Mouse (Mus musculus) neural tube, embryonic 11.5 days (tissue): ENCODE results near the gene St8sia1. TPM values are rescaled to one million over a fixed set of nuclear protein-coding genes. Genes with fewer than 3 reads are reported as not detected.

Experiments used
- ATAC-seq: fragments of 200-750 bp; cut with Nextera tagmentation; 2 replicates; pipeline ENCODE4 v1.8.0; 2017; ENCODE audit warnings: moderate number of reproducible peaks, mild to moderate bottlenecking, moderate TSS enrichment, moderate library complexity; ENCODE audit not compliant: insufficient read depth, low FRiP score, low TSS enrichment
- DNase-seq: peaks from one replicate; pipeline ENCODE4 v3.0.0-alpha.2; 2015; ENCODE audit warnings: low spot score
- H3K27ac ChIP-seq: fragments of 300-500 bp; sonication (generic); 2 replicates; pipeline ENCODE4 v1.5.1; 2014; ENCODE audit warnings: low read depth, mild to moderate bottlenecking, low read length
- H3K27me3 ChIP-seq: fragments of 300-500 bp; sonication (generic); 2 replicates; pipeline ENCODE4 v1.6.1; 2014; ENCODE audit warnings: mild to moderate bottlenecking, low read length, mixed read lengths; ENCODE audit not compliant: control insufficient read depth, insufficient read depth
- H3K36me3 ChIP-seq: fragments of 300-500 bp; sonication (generic); 2 replicates; pipeline ENCODE4 v1.6.1; 2014; ENCODE audit warnings: mild to moderate bottlenecking, low read length, moderate library complexity, mixed read lengths; ENCODE audit not compliant: control insufficient read depth, insufficient read depth
- H3K4me1 ChIP-seq: fragments of 300-500 bp; sonication (generic); 2 replicates; pipeline ENCODE4 v1.6.1; 2014; ENCODE audit warnings: low read length, mixed read lengths; ENCODE audit not compliant: control insufficient read depth, insufficient read depth
- H3K4me2 ChIP-seq: fragments of 300-500 bp; sonication (generic); 2 replicates; pipeline ENCODE4 v1.6.1; 2014; ENCODE audit warnings: low read depth, mild to moderate bottlenecking, moderate library complexity
- H3K4me3 ChIP-seq: fragments of 300-500 bp; sonication (generic); 2 replicates; pipeline ENCODE4 v1.5.1; 2014; ENCODE audit warnings: low read depth, low read length
- H3K9ac ChIP-seq: fragments of 300-500 bp; sonication (generic); 2 replicates; pipeline ENCODE4 v1.6.1; 2014; ENCODE audit warnings: mild to moderate bottlenecking, low read length
- H3K9me3 ChIP-seq: fragments of 300-500 bp; sonication (generic); 2 replicates; pipeline ENCODE4 v1.6.1; 2016; ENCODE audit warnings: low read length; ENCODE audit not compliant: control insufficient read depth
- WGBS: fragments of 180-500 bp; shearing (Covaris S2); extraction: QIAGEN DNeasy Blood & Tissue Kit; methylation state at CpG from one replicate; pipeline ENCODE4 v1.1.7; 2014; 5-methylcytosine and 5-hydroxymethylcytosine counted together
- polyA plus RNA-seq: library from polyadenylated mRNA; unstranded; fragments of >200 nt; fragmentation: Nextera tagmentation; extraction: Ambion mirVana; gene quantifications from 2 replicates; pipeline ENCODE4 v1.2.1, GENCODE M21; 2014

The St8sia1 gene
- polyA plus RNA-seq, 1 experiment from 2014 or later: 10.6 TPM

DNA sequence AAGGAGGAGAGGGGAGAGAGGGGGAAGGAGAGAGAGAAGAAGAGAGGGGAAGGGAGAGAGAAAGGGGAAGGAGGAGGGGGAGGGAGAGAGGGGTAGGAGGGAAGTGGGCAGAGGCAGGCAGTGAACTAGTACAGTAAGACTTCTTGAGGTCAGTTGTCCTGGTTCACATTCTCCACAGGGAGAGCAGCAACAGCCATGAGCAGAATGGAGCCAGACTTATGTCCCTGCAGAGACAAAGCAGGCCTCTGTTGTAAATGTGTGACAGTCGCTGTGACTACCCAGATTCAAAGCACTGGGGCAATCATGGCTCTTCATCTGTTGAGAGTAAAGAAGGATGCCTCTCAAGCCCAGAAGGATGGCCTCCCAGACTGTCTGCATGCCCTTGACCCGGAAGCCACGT, 132.5 kb downstream of the St8sia1 start:
- Histone ChIP-seq H3K27ac (no peak overlapping the region), H3K27me3 (no peaks in the 10 kb centered on the region), H3K4me3 (no peak overlapping the region), H3K9me3 (no peaks in the 10 kb centered on the region), H3K4me2 (no peak overlapping the region), H3K36me3 (no peaks in the 10 kb centered on the region), H3K4me1 (no peaks in the 10 kb centered on the region; the same call in 1 of the 2 replicates), H3K9ac (no peak overlapping the region)
- WGBS: 85% methylated on average over 3 of the region's 3 CpGs
- no peak for DNase-seq
- no peak for ATAC-seq

DNA sequence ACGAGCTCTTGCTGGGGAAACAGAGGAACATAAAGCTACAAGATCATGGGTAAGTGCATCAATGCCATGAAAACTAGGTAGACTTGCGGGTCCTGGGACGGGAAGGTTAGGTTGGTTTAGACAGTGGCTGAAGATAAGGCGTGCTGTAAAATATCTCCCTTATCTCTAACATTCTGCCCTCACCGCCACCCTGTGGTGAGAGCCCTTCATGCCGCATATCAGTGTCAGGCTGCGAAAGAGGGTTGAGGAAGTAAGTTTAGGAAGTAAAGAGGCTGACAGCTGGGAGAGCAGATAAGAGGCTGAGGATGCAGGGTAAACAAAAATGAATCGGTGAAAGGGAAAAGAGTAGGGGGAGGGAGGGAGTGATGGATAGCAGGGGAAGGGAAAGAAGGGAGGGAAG, 133.0 kb downstream of the St8sia1 start:
- Histone ChIP-seq H3K27ac (no peak overlapping the region), H3K4me3 (no peak overlapping the region), H3K27me3 (no peaks in the 10 kb centered on the region), H3K4me2 (no peak overlapping the region), H3K9ac (no peak overlapping the region), H3K36me3 (no peaks in the 10 kb centered on the region), H3K4me1 (no peaks in the 10 kb centered on the region; the same call in 1 of the 2 replicates), H3K9me3 (no peaks in the 10 kb centered on the region)
- DNase-seq: no peak
- no peak for ATAC-seq
- WGBS: 61% methylated on average over 8 of the region's 8 CpGs

DNA sequence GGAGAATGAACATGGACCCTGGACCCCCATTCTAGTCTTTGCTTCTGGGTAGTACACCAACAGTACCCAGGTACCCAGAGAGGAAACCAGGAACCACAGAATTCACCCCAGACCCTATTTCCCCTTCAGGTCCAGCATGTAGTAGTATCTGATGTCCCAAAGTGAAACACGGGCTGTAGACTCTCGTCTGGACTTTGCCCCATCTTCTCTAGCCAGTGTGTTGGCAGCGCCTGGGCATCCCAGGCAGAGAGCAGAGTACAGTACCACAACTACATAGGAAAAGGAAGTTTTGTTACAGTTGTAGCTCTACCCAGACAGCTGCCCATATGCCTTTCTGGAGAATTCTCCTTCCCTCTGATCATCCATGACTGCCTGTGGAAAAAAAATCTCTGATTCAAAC, 134.0 kb downstream of the St8sia1 start:
- Histone ChIP-seq H3K36me3 (no peaks in the 10 kb centered on the region), H3K4me3 (no peak overlapping the region), H3K27ac (no peak overlapping the region), H3K9me3 (no peaks in the 10 kb centered on the region), H3K4me1 (no peaks in the 10 kb centered on the region), H3K9ac (no peak overlapping the region), H3K4me2 (no peak overlapping the region), H3K27me3 (no peaks in the 10 kb centered on the region)
- no peak for DNase-seq
- WGBS: 94% methylated on average over 3 of the region's 3 CpGs
- no peak for ATAC-seq

DNA sequence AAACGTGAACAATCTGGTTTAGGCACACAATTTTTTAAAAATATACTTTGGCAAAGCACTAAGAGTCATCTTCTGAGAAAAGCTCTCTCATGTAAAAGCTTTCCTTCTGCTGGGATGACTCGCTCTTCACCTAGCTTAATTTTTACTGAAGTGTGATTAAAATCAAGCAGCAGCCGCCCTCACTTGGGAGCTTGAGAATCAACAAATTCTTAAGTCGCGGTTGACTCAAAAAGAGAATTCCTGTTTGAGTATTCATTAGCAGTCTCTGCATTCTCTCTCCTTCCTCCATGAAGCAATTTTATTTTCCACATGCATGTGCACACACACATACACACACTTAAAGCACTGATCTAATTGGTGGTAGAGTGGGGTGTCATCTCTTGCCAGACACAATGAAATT, 138.8 kb downstream of the St8sia1 start:
- 91% methylated on average over 5 of the region's 5 CpGs for WGBS
- no peaks in the 10 kb centered on the region for H3K4me1 ChIP-seq
- no peak overlapping the region for H3K4me2 ChIP-seq
- no peak overlapping the region for H3K27ac ChIP-seq
- no peak overlapping the region for H3K9ac ChIP-seq
- ATAC-seq (no peak), DNase-seq (no peak)
- no peaks in the 10 kb centered on the region for H3K36me3 ChIP-seq
- H3K9me3 ChIP-seq: no peaks in the 10 kb centered on the region
- H3K27me3 ChIP-seq: no peaks in the 10 kb centered on the region
- H3K4me3 ChIP-seq: no peak overlapping the region

DNA sequence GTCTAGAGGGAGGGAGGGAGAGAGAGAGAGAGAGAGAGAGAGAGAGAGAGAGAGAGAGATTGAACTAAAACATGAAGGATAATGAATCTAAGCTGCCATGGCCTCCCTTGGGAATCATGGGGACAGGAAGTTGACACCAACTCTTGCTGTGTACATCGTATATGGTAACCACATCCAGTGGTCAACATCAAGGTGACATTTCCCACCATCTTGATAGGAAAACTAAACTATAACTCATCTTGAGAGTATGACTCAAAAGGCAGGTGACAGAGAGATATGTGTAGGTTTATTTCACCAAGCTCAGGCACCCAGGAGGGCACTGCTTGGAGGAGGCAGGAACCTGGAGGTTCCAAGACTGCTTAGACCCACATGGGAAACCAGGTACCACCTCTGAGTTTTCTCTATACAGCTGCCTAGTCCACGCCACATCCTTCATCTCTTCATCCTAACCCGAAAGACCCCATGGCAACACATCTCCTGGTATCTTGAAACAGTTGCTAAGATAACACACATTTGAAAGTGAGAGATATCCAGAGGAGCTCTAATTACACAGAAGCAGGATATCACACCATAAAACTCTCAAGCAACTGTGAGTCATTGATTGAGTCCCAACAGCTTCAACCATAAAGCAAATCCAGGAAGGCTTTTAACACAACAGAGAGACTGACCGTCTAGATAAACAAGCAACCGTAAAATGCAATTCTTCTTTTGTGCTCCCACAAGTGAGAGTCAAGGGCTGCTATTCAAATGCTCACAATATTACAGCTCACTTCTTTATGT, 141.1 kb downstream of the St8sia1 start:
- no peaks in the 10 kb centered on the region for H3K4me1 ChIP-seq
- no peaks in the 10 kb centered on the region for H3K36me3 ChIP-seq
- 46% methylated on average over 5 of the region's 5 CpGs for WGBS
- ATAC-seq (no peak), DNase-seq (no peak)
- H3K9ac ChIP-seq: no peak overlapping the region
- no peak overlapping the region for H3K4me3 ChIP-seq
- no peaks in the 10 kb centered on the region for H3K9me3 ChIP-seq
- no peak overlapping the region for H3K27ac ChIP-seq
- no peaks in the 10 kb centered on the region for H3K27me3 ChIP-seq
- no peak overlapping the region for H3K4me2 ChIP-seq

DNA sequence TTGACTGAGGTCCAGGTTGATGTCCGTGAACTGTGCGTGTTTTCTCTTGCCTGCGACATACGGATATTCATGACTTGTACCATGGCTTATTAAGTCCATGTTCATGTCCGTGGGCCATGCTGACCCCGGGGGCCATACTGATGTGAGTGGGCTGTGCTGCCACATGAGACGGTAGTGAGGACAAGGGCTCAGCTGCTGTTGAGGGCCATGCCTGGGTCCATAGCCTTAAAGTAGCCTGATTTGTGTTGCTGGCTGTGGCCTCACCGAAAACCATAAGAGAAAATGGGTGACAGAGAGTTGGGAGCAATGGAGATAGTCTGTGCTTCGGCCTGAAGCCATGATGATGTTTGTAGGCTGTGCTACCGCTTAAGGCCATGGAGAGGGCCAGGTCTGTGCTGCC, 145.9 kb downstream of the St8sia1 start:
- Histone ChIP-seq H3K36me3 (no peaks in the 10 kb centered on the region), H3K9me3 (no peaks in the 10 kb centered on the region), H3K27ac (no peak overlapping the region), H3K9ac (no peak overlapping the region), H3K4me2 (no peak overlapping the region), H3K4me3 (no peak overlapping the region), H3K4me1 (no peaks in the 10 kb centered on the region; the same call in 1 of the 2 replicates), H3K27me3 (no peaks in the 10 kb centered on the region)
- ATAC-seq (no peak), DNase-seq (no peak)
- 95% methylated on average over 10 of the region's 10 CpGs for WGBS

DNA sequence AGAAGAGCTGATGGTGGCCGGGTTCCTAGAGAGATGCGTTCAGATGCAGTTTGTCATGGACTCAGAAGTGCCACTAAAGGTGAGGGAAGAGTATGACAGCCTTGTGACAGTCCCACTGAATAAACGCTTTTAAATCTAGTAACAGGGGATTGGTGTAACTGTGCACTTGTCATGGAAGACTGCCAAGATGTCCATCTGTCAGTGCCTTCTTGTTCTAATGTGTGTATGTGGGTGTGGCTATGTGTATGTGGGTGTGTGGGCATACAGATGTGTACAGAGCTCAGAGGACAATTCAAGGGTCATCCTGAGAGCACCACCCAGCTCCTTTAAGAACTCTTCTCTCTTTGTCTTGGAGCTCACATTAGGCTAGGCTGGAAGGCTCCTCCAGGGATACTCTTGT, 148.7 kb downstream of the St8sia1 start:
- WGBS: 84% methylated on average over 3 of the region's 3 CpGs
- no peaks in the 10 kb centered on the region; the same call in 1 of the 2 replicates for H3K4me1 ChIP-seq
- no peak overlapping the region for H3K4me3 ChIP-seq
- no peak overlapping the region for H3K27ac ChIP-seq
- H3K9ac ChIP-seq: no peak overlapping the region
- ATAC-seq (no peak), DNase-seq (no peak)
- H3K9me3 ChIP-seq: no peaks in the 10 kb centered on the region
- H3K27me3 ChIP-seq: no peaks in the 10 kb centered on the region
- H3K36me3 ChIP-seq: no peaks in the 10 kb centered on the region
- no peak overlapping the region for H3K4me2 ChIP-seq

DNA sequence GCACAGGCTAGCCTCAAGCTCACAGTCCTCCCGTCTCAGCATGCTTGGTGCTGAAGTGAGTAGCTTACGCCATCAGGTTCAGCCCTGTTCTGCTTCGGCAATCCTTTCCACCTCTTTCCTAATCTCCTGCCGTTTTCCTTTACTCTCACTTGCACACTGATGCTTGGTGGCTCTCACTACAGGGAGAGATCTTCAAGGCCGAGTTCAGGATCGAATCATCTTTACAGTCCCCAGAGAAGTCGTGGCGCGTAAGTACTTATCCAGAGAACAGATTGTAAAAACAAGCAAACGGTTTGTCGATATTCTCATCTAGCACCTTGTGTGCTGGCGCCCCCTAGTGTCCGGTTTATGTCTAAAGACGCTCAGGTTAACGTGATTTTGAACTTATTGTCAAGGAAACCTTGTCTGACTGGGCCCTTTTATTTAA, 149.7 kb downstream of the St8sia1 start:
- peak; percentile 92 for DNase-seq
- no peak overlapping the region for H3K27ac ChIP-seq
- H3K9ac ChIP-seq: peak overlapping the region; percentile 57
- no peaks in the 10 kb centered on the region; the same call in 1 of the 2 replicates for H3K4me1 ChIP-seq
- H3K4me3 ChIP-seq: peak overlapping the region; percentile 21
- ATAC-seq: peak; percentile 51; the same call in 1 of the 2 replicates
- 8% methylated on average over 15 of the region's 15 CpGs for WGBS
- H3K4me2 ChIP-seq: peak overlapping the region; percentile 47
- H3K9me3 ChIP-seq: no peaks in the 10 kb centered on the region
- no peaks in the 10 kb centered on the region for H3K27me3 ChIP-seq
- H3K36me3 ChIP-seq: no peaks in the 10 kb centered on the region

DNA sequence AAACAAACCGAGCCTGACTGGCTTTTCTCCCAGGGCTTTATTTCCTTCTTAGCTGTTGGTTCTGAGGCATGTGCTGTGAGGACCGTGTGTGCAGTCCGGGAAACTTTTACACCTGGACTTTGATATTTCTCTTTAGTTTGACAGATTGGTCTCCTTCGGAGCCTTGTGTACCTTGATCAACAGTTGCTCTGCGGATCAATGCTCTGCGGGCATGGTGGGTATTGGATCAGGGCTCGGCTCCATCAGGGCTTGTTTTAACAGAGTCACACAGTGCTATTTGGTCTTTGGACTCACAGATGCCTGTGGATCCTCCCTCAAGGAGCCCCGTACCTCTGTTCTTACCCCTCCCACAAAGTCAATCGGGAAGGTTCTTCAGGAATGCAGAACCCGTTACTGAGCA, 150.2 kb downstream of the St8sia1 start:
- H3K4me3 ChIP-seq: no peak overlapping the region
- 66% methylated on average over 10 of the region's 10 CpGs for WGBS
- no peaks in the 10 kb centered on the region for H3K27me3 ChIP-seq
- H3K4me1 ChIP-seq: no peaks in the 10 kb centered on the region; the same call in 1 of the 2 replicates
- peak overlapping the region; percentile 47 for H3K4me2 ChIP-seq
- H3K9me3 ChIP-seq: no peaks in the 10 kb centered on the region
- H3K36me3 ChIP-seq: no peaks in the 10 kb centered on the region
- DNase-seq (no peak), ATAC-seq (no peak)
- no peak overlapping the region for H3K27ac ChIP-seq
- H3K9ac ChIP-seq: peak overlapping the region; percentile 57; the same call in 1 of the 2 replicates
